Mouse (Mus musculus) right cerebral cortex, adult 18-20 months (tissue): ENCODE measurements at regions not wholly inside any gene's neighbourhood (a gene's known extent, or its start where the extent isn't known, plus 50 kb on each side); places are given as distances from the start of the nearest gene placed in this dataset.
A peak's percentile ranks its signal among the peaks of the same experiment; 100 is the strongest.

ENCODE experiments used
- DNase-seq: peaks from one replicate; pipeline ENCODE4 v3.0.0; 2022; ENCODE audit warnings: mixed read lengths

DNA sequence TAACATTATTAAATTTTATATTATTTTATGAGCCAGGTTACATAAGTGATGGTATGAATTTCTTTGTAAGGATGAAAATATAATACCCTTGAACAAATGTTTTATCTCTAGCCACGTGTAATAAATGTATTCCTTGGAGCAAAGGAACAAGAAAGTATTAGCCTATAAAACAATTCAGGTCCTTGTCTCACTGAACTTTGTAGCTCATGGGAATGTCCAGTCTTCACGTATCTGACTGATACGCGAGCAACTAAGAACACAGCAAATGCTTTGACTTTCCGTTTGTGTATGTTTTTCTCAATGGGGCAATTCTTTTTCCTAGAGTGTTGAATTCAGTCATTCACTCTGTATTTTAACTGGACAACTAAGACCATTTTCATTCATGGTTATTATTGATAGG, 216.9 kb upstream of the Mettl25 start:
- no peak for DNase-seq

DNA sequence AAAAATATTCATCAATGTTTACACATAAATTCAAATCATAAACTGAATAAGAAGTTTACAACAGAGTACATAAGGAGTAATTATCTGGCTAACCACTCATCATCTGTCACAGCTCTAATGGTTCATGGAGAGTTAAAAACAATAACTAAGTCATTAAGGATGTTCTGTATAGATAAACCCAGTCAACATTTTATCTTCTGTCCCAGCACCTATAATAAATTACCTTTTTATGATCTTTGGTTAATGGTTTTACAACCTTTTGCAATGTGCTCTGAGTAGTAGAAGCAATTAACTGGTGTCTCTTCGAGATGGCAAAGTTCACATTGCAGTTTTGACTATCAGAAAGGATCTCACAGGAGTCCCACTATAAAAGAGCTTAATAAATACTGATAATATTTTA, 197.3 kb upstream of the Mettl25 start:
- DNase-seq = no peak

DNA sequence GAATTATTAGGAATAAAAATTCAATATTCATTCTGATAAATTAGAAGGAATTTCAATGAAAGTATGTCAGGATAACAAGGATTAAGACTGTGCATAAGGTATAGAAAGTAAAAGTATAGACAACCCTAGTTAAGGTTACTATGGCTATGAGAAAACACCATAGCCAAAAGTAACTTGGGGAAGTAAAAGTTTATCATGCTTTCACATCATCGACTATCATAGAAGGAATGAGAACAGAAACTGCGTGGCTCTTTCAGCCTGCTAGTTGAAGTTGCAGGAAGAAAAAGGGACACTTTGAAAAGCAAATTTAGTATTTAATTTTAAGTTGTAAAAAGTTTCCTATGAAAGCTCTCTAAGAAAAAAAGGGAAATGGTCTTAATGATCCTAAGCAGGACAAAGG, 196.9 kb upstream of the Mettl25 start:
- no peak for DNase-seq

DNA sequence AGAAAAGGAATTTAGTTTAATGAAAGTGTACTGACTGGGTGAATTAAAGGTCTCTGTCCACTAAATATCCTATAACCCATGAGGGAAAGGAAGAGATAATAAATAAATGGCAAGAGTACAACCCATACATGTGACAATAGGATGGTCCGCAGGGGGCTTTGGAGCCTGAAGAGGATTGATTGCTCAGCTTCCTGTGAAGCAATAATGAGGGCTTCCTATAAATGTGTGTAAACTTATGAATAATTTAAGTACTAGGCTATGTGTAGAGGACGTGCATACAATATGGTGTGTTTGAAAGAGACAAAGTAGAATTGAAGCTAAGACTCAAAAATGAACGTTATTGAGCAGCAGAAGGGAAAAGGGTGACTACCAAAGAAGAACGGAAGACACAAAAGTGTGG, 192.2 kb upstream of the Mettl25 start:
- DNase-seq = no peak

DNA sequence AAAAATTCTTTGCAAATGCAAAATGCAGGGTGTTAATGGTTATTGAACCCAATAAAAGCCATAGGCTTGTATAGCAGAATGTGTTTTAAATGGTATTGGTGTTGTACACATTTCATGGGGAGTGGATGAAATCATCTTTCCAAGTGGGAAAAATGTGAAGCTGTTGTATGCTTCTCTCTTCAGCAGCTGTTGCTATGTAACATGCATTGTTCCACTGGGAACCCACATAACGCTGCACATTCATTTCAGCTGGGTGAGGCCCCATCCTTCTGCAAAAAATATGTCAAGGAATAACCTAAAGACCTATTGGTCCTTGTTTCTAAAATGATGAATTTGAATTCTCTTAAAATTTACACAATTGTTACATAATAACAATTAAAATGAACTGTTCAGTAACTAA, 183.5 kb upstream of the Mettl25 start:
- DNase-seq = no peak

DNA sequence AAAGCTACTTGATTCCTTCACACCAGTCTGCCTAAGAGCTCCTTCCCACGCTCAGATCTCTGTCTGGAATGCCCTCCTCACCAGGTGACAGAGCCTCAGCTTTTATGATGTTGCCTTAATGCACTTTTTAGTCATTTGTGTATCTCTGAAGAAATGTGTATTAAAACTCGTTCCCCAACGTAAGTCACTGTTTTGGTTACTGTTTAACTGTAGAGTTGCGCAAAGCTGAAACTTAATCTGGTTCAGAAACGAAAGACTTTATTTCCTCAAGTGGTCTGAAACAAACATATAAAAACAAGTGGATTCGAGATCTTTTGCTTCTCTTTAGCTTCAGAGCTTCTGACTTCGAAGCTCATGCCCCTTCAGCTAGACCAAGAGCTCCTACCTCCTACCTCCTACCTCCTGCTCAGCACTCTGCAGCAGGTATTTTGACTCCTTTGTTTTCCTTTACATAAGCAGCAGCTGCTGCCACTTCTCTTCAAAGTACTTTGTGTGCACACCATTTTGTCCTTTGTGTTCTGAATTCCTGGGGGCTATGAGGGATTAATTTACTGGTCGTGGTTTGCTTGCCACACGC, 182.5 kb upstream of the Mettl25 start:
- DNase-seq = no peak

DNA sequence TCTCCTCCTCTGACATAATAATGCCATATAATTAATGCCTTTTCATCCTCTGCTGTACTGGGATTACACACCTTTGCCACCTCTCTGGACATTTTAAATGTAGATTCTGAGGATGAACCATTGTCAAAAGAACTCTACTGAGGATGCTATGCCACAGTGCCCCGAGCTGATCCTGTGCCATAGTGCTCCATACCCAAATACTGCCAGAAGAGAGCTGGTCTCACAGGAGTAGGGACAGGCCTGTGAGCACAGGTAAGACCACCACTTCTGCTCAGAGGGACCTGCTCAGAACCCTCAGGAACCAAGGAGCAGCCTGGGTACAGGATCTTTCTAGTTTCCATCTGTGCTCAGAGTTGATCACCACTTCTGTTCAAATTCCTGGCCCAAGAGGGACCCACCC, 174.8 kb upstream of the Mettl25 start:
- no peak for DNase-seq

DNA sequence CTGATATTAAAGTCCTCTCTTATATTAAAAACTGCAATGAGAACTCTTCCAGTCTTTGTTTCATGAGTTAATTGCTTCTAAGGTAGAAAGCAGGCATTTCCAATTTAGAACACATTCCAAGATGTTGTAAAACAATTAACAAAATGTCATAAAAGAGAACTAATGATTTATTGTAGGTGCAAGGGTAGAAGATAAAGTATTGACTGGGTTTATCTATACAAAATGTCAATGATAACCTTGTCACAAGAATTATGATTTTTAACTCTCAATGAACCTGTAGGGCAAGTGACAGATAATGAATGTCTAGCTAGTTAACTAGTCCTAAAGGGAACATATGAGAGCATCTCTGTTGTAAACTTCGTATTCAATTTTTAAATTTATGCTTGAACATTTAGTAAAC, 174.3 kb upstream of the Mettl25 start:
- DNase-seq = no peak

DNA sequence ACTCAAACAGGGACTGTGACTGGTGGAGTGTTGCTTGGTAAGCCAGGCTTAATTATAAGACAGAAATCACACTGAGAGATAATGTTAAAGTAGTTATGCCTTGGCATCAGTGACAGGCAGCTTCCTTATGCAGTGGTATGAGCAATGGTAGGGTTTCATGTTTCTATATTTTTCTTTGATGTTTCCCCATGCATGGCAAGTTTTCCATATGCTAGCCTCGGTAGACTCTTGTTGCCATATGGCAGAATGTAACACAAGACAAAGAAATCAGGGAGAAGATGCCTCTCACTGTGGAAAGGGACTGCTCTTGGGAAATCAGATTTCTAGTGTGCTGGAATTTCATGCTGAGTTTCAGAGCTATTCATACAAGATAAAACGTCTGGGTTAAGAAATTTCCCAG, 169.0 kb upstream of the Mettl25 start:
- peak; percentile 15 for DNase-seq

DNA sequence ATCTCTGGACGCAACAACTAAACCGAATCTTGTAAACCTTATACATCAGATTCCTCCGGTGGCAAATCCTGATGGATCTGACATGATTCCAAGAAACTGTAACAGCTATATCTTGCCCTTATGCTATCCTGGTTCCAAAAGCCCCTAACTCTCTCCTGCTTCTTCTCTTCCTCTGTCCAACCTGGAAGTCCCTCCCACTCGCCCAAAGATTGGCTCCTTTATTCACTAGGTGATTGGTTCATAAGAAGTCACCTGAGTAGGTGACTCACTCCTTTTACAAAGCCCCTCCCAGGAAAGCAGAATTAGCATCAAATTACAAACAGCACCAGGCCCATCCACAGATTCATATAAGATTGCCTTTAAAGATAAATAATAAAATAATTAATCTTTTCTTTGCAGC, 166.2 kb upstream of the Mettl25 start:
- DNase-seq = no peak

DNA sequence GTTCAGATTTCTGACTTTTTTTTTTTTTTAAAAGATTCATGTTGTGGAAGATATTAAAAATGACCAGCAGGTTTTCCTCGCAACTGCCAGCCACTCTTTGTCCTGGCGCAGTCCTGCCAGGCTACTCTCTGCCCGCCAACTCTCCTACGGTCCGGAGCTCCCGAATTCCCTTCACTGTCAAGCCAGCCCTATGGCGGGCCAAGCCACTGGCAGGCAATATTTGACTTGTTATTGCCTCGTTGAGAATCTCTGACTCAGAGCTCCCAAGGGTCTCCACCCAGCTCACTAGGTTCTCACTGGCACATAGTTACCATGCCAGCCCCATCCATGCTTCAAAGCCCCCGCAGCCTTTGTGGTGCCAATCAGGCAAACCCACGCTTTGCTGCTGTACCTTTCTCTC, 165.7 kb upstream of the Mettl25 start:
- DNase-seq = no peak

DNA sequence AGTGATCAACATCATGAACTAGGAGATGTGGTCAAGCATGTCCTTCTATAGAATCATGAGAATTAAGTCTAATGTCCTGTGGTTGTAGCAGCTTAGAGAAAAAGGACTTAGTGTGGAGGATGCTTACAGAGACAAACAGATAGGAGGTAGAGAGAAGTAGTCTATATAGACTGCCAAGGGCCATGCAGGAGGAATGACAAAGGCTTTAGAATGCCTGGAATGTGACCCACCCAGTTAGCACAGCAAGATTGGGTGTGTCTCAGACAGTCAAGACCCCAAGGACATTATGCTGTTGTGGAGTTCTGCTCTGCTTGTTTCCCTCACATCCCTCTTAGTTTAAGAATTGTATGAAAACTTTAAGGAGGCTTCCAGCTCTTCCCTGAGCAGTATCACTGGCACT, 164.9 kb upstream of the Mettl25 start:
- no peak for DNase-seq

DNA sequence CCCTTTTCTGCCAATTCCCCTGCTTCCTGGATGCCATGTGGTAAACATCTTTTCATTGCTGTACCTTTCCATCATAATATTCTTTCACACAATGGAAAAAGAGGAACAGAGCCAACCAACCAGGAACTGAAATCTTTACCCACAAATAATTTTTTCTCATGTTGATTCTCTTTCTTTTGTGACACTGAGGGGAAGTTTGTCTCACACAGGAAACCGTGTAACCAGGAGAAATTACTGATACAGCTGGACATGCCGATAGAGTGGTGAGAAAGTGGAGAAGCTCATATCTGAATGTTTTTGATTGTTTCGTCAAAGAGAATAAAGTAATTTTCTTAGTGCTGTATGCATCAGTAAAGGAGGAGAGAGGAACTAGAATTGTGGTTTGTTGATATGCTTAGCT, 116.3 kb upstream of the Mettl25 start:
- no peak for DNase-seq

DNA sequence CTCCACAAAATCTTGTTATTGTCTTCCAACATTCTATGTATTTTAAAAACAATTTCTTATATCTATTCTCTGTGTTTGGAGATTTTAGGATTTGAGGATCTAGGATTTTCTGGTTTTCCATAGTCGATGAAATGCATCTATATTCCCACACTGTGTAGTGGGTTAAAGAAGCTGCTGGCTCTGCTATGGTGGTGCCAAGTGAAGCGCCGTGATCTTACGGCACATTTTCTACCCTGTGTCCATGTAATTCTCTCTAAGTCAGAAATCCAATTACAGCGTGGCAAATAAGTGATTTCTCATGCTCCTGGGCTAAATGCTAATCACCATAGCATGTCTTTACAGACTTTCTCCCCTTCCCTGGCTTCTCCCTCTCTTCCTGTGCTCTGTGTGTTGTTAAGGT, 92.1 kb upstream of the Mettl25 start:
- no peak for DNase-seq

DNA sequence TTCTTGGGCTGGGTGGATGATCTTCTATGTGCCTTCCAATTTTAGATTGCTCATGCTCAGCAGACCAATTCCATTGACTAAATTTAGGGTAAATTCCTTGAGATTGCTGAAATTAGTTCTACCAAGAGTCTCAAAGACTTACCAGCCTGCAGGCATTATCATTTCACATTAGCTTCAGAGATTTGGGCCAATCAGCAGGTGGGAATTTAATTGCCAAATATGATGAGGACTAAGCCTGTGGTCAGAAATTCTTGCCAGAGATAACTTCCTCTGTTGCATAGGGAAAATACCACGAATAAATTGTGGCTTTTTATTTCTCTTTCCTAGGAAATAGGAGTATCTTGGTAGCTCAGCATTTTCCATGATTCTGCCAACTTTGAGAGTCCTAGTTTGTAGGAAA, 91.6 kb upstream of the Mettl25 start:
- DNase-seq = no peak

DNA sequence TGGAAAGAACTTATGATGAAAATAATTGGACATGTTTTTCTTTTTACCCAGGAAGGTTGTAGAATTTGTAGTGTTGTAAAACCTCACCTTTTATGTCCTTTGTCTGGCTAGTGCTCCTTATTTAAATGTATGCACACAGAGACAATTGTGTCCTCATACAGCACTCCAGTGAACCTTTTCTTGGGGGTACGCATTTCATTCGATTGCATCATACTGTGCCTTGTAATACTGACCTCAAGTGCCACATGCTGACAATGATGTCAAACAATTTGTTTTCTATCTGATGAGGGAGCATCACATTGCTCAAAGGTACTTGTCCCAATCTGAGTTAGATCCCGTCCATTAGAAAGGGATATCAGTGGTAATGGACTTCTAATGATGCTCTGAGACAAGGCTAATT, 86.4 kb upstream of the Mettl25 start:
- no peak for DNase-seq

DNA sequence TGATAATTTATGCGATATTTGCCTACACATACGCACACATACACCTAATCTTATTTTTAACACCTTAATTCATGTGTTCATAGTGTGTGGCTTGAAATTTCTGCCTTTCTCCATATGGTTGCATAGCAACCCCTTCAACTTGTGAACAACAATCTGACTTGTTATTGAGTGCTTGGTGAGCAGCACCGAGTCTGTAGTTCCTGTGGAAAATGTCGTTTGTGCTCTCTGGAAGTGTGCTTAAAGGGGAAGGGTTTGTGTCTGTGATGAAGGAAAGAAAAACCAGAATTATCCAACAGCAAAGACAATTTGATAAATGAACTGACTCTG, 85.7 kb upstream of the Mettl25 start:
- peak; percentile 3 for DNase-seq

DNA sequence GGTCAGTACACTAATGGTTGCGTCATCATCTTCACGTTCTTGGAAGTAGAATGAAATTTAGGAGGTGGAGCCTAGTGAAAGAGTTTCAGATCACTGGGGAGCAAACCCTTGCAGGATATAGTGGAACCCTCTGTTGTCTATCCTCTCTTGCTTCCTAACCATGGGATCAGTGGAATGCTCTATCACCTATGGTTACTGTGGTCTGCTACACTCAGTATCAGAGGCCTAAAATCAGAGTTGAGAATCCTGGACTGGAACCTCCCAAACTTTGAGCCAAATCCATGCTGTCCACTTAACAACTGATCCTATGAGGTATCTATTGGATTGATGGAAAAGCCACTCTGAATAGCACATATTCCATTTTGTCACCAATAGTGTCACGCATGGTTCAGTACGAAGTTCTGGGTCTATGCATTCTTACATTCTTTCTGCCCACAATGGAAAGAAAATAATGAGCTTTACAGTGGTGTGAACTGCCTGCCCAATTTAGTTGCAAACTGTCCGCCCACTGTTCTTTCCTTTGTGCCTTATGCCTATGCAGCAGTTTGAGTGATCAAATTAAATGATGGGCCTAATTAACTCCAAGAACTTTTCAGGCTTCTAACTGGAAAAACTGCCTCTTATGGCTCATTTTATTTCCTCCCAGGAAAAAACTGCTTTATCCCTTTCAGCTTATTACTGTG, 85.2 kb upstream of the Mettl25 start:
- DNase-seq = peak; percentile 48

DNA sequence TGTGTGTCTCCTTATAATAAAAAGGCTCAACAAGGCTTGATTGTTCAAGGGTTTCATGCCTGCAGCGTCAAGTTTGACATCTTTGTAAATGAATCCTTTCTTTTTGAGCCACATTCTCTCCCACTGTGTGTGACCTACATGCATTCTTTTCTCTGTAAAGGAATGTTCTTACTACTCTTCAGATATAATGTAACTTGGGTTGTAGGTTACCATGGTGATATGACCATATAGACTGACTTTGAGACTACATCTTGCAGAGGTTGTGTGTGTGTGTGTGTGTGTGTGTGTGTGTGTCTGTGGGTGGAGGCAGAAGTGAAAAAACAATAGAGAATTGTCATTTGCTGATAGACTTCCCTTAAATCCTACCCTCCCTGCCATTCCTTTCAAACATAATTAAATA, 58.5 kb upstream of the Mettl25 start:
- DNase-seq = no peak

DNA sequence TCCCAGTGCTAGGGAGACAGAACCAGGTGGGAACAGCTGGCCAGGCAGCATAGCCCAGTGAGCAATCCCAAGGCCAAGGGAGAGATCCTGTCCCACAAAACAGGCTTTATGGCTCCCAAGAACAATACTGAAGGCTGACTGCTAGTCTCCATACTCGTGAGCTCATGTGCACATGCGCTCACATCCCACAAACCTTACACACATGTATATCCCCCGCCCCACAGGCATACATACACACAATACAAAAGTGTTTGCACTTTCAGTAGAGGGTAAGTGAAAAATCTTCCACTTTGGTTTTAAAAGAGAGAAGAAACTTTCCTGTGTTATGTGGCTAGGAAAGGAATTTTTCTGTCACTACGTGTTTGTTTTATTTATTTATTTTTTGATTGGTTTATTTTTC, 58.0 kb upstream of the Mettl25 start:
- DNase-seq = no peak
